Mouse (Mus musculus) liver, adult 2 months (tissue): ENCODE measurements around the gene Mrpl45. TPM values are rescaled to one million over a fixed set of nuclear protein-coding genes. Genes with fewer than 3 reads are reported as not detected.
A peak's percentile ranks its signal among the peaks of the same experiment; 100 is the strongest.
"Not testable (repeated sequence)": the region's sequence is repeated elsewhere in the genome, so short reads cannot be mapped to it uniquely, and the experiment has no call there.

Experiments used
- DNase-seq: peaks from one replicate; pipeline ENCODE4 v3.0.0-alpha.2; 2011; ENCODE audit warnings: low read depth, low spot score; ENCODE audit errors: extremely low read depth
- H3K27ac ChIP-seq: fragments of 200-500 bp; replicated peaks from 2 replicates; pipeline ENCODE4 v1.5.1; 2012; ENCODE audit warnings: low read depth, mild to moderate bottlenecking, control low read depth, inconsistent platforms, low read length; ENCODE audit not compliant: insufficient read depth
- H3K27me3 ChIP-seq: fragments of 200-500 bp; 2 replicates; pipeline ENCODE4 v1.6.1; 2012; ENCODE audit warnings: mild to moderate bottlenecking, moderate library complexity, low read length, inconsistent platforms; ENCODE audit not compliant: control insufficient read depth, insufficient read depth
- H3K36me3 ChIP-seq: fragments of 200-500 bp; 2 replicates; pipeline ENCODE4 v1.6.1; 2012; ENCODE audit warnings: low read length, inconsistent platforms; ENCODE audit not compliant: control insufficient read depth, insufficient read depth
- H3K4me1 ChIP-seq: fragments of 200-500 bp; 2 replicates; pipeline ENCODE4 v1.6.1; 2011; ENCODE audit warnings: low read length; ENCODE audit not compliant: control insufficient read depth, insufficient read depth
- H3K4me3 ChIP-seq: fragments of 200-500 bp; 2 replicates; pipeline ENCODE4 v1.5.1; 2011; ENCODE audit warnings: low read depth, mild to moderate bottlenecking, control low read depth, low read length, moderate library complexity; ENCODE audit not compliant: insufficient read depth
- H3K79me2 ChIP-seq: fragments of 200-500 bp; 2 replicates; pipeline ENCODE4 v1.6.1; 2012; ENCODE audit warnings: inconsistent platforms, mild to moderate bottlenecking, low read length, moderate library complexity; ENCODE audit not compliant: control insufficient read depth, insufficient read depth
- H3K9ac ChIP-seq: fragments of 200-500 bp; 2 replicates; pipeline ENCODE4 v1.6.1; 2012; ENCODE audit warnings: low read depth, mild to moderate bottlenecking, control low read depth, inconsistent platforms, low read length
- CTCF ChIP-seq: fragments of 200-500 bp; IDR thresholded peaks from 2 replicates; pipeline ENCODE4 v1.5.1; 2011; ENCODE audit warnings: low read depth, low read length, control low read depth
- POLR2A ChIP-seq: fragments of 200-500 bp; IDR thresholded peaks from 2 replicates; pipeline ENCODE4 v1.6.1; 2011; ENCODE audit warnings: low read length, control low read depth; ENCODE audit not compliant: insufficient read depth; ENCODE audit errors: extremely low read depth
- WGBS: fragments of 180-500 bp; shearing (Covaris S2); methylation state at CpG from one replicate; pipeline ENCODE4 v1.1.7; 2018; 5-methylcytosine and 5-hydroxymethylcytosine counted together
- polyA plus RNA-seq: library from polyadenylated mRNA; depleted of rRNA; stranded (reverse); fragments of >200 nt; gene quantifications from 2 replicates; pipeline ENCODE4 v1.2.3, GENCODE M21; 2012; rRNA removed
- total RNA-seq: library from RNA; depleted of rRNA; stranded (reverse); fragments of >200 nt; gene quantifications from 2 replicates; pipeline ENCODE4 v1.2.3, GENCODE M21; 2014; rRNA removed

Gene Mrpl45
- total RNA-seq (19.0 and 19.9 TPM in 2 replicates), polyA plus RNA-seq (12.8 and 13.3 TPM in 2 replicates)

GRCm38 (mm10) chr11:97315504-97316503, at the start of gene Mrpl45:
Gene Mrpl45, plus strand, starts transcription at chr11:97315716.
- Histone ChIP-seq H3K27ac (peak within 1 kb of the TSS; percentile 41; the same call in 1 of the 2 replicates), H3K36me3 (no peaks in the 10 kb centered on the region), H3K4me1 (peaks cover 3% of the 10 kb centered on the region; the same call in 1 of the 2 replicates), H3K27me3 (no peaks in the 10 kb centered on the region), H3K4me3 (peak within 1 kb of the TSS; percentile 71), H3K79me2 (no peaks in the 10 kb centered on the region), H3K9ac (peak within 1 kb of the TSS; percentile 70)
- WGBS: under 1% methylated on average over 50 of the region's 50 CpGs
- DNase-seq: peak; percentile 88
- TF ChIP-seq CTCF: no peak
- TF ChIP-seq POLR2A: peak; percentile 53

GRCm38 (mm10) chr11:97266544-97266943, 49.0 kb upstream of the Mrpl45 start:
- not testable (repeated sequence) for H3K4me3 ChIP-seq, H3K27me3 ChIP-seq, H3K4me1 ChIP-seq, DNase-seq, H3K79me2 ChIP-seq, H3K9ac ChIP-seq, H3K36me3 ChIP-seq, H3K27ac ChIP-seq
- WGBS: 100% methylated on average over 1 of the region's 1 CpGs

GRCm38 (mm10) chr11:97270004-97270403, 45.5 kb upstream of the Mrpl45 start:
- 88% methylated on average over 2 of the region's 2 CpGs for WGBS
- not testable (repeated sequence) for H3K27me3 ChIP-seq, H3K9ac ChIP-seq, H3K4me1 ChIP-seq, H3K36me3 ChIP-seq, DNase-seq, H3K27ac ChIP-seq, H3K4me3 ChIP-seq
- peaks cover 11% of the 10 kb centered on the region; the same call in 1 of the 2 replicates for H3K79me2 ChIP-seq

GRCm38 (mm10) chr11:97272835-97273234, 42.7 kb upstream of the Mrpl45 start:
- no peak overlapping the region for H3K27ac ChIP-seq
- H3K9ac ChIP-seq: no peak overlapping the region
- 88% methylated on average over 4 of the region's 4 CpGs for WGBS
- H3K36me3 ChIP-seq: no peaks in the 10 kb centered on the region
- H3K27me3 ChIP-seq: no peaks in the 10 kb centered on the region
- peaks cover 6% of the 10 kb centered on the region for H3K4me1 ChIP-seq
- peaks cover 20% of the 10 kb centered on the region; the same call in 1 of the 2 replicates for H3K79me2 ChIP-seq
- no peak for DNase-seq
- no peak for TF ChIP-seq POLR2A
- no peak for TF ChIP-seq CTCF
- H3K4me3 ChIP-seq: no peak overlapping the region

GRCm38 (mm10) chr11:97273613-97274012, 41.9 kb upstream of the Mrpl45 start:
- Histone ChIP-seq H3K4me1 (peaks cover 10% of the 10 kb centered on the region), H3K9ac (no peak overlapping the region), H3K27ac (no peak overlapping the region), H3K79me2 (peaks cover 27% of the 10 kb centered on the region; the same call in 1 of the 2 replicates), H3K36me3 (no peaks in the 10 kb centered on the region), H3K27me3 (no peaks in the 10 kb centered on the region), H3K4me3 (no peak overlapping the region)
- TF ChIP-seq POLR2A (no peak), CTCF (no peak; the same call in 1 of the 2 replicates)
- 90% methylated on average over 5 of the region's 5 CpGs for WGBS
- DNase-seq: no peak

GRCm38 (mm10) chr11:97274947-97275346, 40.6 kb upstream of the Mrpl45 start:
- Histone ChIP-seq H3K79me2 (peaks cover 36% of the 10 kb centered on the region), H3K4me1 (peaks cover 14% of the 10 kb centered on the region)
- H3K27ac ChIP-seq, H3K9ac ChIP-seq, H3K4me3 ChIP-seq, DNase-seq, H3K27me3 ChIP-seq, H3K36me3 ChIP-seq: not testable (repeated sequence)
- WGBS: 76% methylated on average over 6 of the region's 6 CpGs
